Mouse (Mus musculus): ENCODE data around the gene Smg7. TPM values are rescaled to one million over a fixed set of nuclear protein-coding genes. Genes with fewer than 3 reads are reported as not detected.

The Smg7 gene
- polyA plus RNA-seq, 1 experiment from 2014 or later, result 8.8 TPM

DNA sequence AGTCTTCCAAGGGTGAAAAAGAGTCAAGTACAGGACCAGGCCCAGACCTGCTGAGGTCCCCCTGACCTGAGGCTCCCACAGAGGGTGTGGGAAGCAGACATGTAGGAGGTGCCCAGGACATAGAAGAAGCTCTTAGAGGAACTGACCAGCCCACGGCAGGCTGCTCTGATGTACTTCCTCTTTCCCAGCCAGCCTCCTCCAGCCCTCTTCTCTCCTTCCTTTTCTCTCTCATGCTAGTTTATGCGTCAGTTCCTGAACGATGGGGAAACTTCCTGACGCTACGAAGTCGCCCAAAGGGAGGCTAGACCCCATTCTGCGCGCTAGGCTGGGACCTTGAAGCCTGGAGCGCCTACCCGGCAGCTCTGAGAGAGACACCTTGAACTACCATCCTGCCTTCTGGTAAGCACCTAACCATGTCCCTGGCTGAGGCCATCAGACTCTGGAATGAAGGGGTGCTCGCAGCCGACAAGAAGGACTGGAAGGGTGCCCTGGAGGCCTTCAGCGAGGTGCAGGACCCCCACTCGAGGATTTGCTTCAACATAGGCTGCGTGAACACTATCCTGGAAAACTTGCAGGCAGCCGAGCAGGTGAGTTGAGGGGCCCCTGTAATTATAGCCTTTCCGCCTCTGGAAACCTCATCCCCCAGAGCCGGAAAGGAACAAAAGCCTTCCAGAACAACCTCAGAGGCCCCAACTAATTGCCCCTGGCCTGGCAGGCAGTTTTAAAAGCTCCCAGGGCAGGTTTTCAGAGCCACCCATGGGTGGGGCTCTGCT is 94.6 kb downstream of the Smg7 start:
- no peak overlapping the region for H3K9ac ChIP-seq
- 0 out of 2 replicates have a peak overlapping the region, but pooled peaks have one; percentile 11 for H3K4me2 ChIP-seq

DNA sequence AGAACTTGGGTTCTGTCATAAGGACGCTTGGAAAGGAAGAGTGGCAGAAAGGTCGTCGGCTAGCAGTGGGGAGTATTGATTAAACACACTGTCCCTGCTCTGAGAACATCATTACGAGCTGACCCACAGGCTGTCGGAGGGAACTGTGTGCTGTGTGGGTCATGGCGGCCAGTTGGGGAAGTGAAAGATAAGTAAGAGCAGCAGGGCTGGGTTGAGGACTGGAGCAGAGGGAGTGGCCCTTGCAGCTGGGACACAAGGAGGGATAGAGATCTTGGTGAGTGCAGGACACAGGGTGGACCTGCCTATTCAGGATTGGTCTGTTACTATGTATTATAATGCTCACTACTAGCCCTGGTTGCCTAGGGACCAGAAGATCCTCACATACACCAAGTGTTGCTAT is 97.5 kb downstream of the Smg7 start:
- no peaks in the 10 kb centered on the region for H3K9me3 ChIP-seq (replicated peaks)
- 40% methylated on average over 6 of the region's 6 CpGs for WGBS (ENCODE audit: insufficient replicate concordance)
- no peak for ATAC-seq (ENCODE audit: insufficient read depth)
- no peak overlapping the region for H3K4me3 ChIP-seq (replicated peaks)
- no peaks in the 10 kb centered on the region for H3K27me3 ChIP-seq
- H3K4me1 ChIP-seq (replicated peaks), result peaks cover 7% of the 10 kb centered on the region; the same call in 1 of the 2 replicates
- no peak overlapping the region for H3K9ac ChIP-seq
- H3K36me3 ChIP-seq (replicated peaks), result no peaks in the 10 kb centered on the region
- H3K4me2 ChIP-seq, result no peak overlapping the region
- H3K27ac ChIP-seq (replicated peaks), result no peak overlapping the region

More for the DNA sequence above, 94.6 kb downstream of the Smg7 start:
- Histone ChIP-seq H3K36me3 (replicated peaks) (no peaks in the 10 kb centered on the region), H3K4me1 (replicated peaks) (peaks cover 7% of the 10 kb centered on the region; the same call in 1 of the 2 replicates), H3K4me3 (replicated peaks) (peak overlapping the region; percentile 44), H3K9me3 (replicated peaks) (no peaks in the 10 kb centered on the region), H3K27me3 (no peaks in the 10 kb centered on the region), H3K27ac (replicated peaks) (peak overlapping the region; percentile 68)
- ATAC-seq (ENCODE audit: insufficient read depth), result peak; percentile 42; the same call in 1 of the 2 replicates
- 25% methylated on average over 18 of the region's 18 CpGs for WGBS (ENCODE audit: insufficient replicate concordance)

DNA sequence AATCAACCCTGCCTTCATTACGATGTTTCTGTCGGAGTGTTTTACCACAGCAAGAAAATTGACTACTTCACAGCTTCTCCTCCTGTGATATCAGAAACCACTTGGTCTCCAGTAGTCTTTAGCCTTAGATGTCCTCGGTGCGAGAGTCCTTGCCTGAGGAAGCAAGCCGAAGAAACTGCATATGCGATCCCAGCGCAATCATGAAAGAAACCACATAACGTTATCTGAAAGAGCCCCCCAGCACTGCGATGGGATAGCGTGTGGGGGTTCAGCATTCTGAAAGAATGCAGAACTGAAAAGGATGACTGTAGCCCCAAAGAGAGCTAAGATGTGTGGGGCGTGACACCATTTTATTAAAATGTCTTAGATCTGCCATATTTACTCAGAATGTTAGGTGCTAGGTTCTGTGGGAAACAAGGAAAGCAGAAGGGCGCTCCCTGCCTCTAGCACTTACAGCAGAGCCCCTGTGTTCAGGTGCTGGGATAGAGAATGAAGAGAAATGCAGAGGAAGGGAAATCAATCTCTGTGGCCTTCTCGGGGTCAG is 101.7 kb downstream of the Smg7 start:
- H3K27ac ChIP-seq (replicated peaks), result no peak overlapping the region
- no peak overlapping the region for H3K9ac ChIP-seq
- H3K36me3 ChIP-seq (replicated peaks), result no peaks in the 10 kb centered on the region
- H3K4me3 ChIP-seq (replicated peaks), result no peak overlapping the region
- H3K4me2 ChIP-seq, result no peak overlapping the region
- H3K27me3 ChIP-seq, result no peaks in the 10 kb centered on the region
- H3K9me3 ChIP-seq (replicated peaks), result no peaks in the 10 kb centered on the region
- H3K4me1 ChIP-seq (replicated peaks), result peaks cover 25% of the 10 kb centered on the region
- WGBS (ENCODE audit: insufficient replicate concordance), result 62% methylated on average over 13 of the region's 13 CpGs
- ATAC-seq (ENCODE audit: insufficient read depth), result no peak

GRCm38 (mm10) chr1:152799897-152800296 is 102.5 kb downstream of the Smg7 start, which contains the start of gene Ncf2:
TSS of gene Ncf2 (plus strand) at chr1:152800194.
- WGBS (ENCODE audit: insufficient replicate concordance), result 12% methylated on average over 2 of the region's 2 CpGs
- no peak within 1 kb of the TSS for H3K4me3 ChIP-seq (replicated peaks)
- H3K4me1 ChIP-seq (replicated peaks), result peaks cover 29% of the 10 kb centered on the region
- no peaks in the 10 kb centered on the region for H3K9me3 ChIP-seq (replicated peaks)
- no peak for ATAC-seq (ENCODE audit: insufficient read depth)
- H3K27ac ChIP-seq (replicated peaks), result no peak within 1 kb of the TSS
- H3K9ac ChIP-seq, result no peak within 1 kb of the TSS
- H3K36me3 ChIP-seq (replicated peaks), result no peaks in the 10 kb centered on the region
- no peaks in the 10 kb centered on the region for H3K27me3 ChIP-seq
- H3K4me2 ChIP-seq, result no peak within 1 kb of the TSS

DNA sequence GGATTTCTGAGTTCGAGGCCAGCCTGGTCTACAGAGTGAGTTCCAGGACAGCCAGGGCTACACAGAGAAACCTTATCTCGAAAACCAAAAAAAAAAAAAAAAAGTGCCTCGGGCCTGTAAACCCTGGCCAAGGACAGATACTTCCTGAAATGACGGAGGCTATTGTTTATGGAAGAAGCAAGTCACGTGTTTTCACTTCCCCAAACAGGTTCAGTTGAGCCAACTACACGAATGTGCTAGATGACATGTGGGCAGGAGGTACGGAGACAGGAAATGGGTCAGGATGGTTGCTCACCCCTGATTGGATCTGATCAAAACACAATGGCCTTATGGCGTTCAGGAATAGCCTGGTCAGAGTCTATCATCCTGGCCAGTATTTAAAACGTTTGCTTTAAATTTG is 104.3 kb downstream of the Smg7 start:
- Histone ChIP-seq H3K4me2 (no peak overlapping the region), H3K27ac (replicated peaks) (0 out of 2 replicates have a peak overlapping the region, but pooled peaks have one; percentile 6), H3K9me3 (replicated peaks) (no peaks in the 10 kb centered on the region), H3K4me1 (replicated peaks) (peaks cover 27% of the 10 kb centered on the region), H3K27me3 (no peaks in the 10 kb centered on the region), H3K9ac (no peak overlapping the region), H3K36me3 (replicated peaks) (no peaks in the 10 kb centered on the region), H3K4me3 (replicated peaks) (no peak overlapping the region)
- WGBS (ENCODE audit: insufficient replicate concordance), result 17% methylated on average over 9 of the region's 9 CpGs
- peak; percentile 30; the same call in 1 of the 2 replicates for ATAC-seq (ENCODE audit: insufficient read depth)

- Histone ChIP-seq H3K27ac (replicated peaks) (no peak overlapping the region), H3K4me3 (replicated peaks) (no peak overlapping the region), H3K9me3 (replicated peaks) (no peaks in the 10 kb centered on the region), H3K4me1 (replicated peaks) (peaks cover 27% of the 10 kb centered on the region), H3K36me3 (replicated peaks) (no peaks in the 10 kb centered on the region), H3K4me2 (no peak overlapping the region), H3K27me3 (no peaks in the 10 kb centered on the region), H3K9ac (no peak overlapping the region)
- ATAC-seq (ENCODE audit: insufficient read depth), result no peak
- WGBS (ENCODE audit: insufficient replicate concordance), result 65% methylated on average over 8 of the region's 8 CpGs
These were observed 105.7 kb downstream of the Smg7 start for GRCm38 (mm10) chr1:152796683-152797263.

- Histone ChIP-seq H3K9me3 (replicated peaks) (no peaks in the 10 kb centered on the region), H3K27ac (replicated peaks) (no peak overlapping the region), H3K9ac (no peak overlapping the region), H3K4me1 (replicated peaks) (peaks cover 33% of the 10 kb centered on the region), H3K4me2 (no peak overlapping the region), H3K27me3 (no peaks in the 10 kb centered on the region), H3K36me3 (replicated peaks) (no peaks in the 10 kb centered on the region), H3K4me3 (replicated peaks) (no peak overlapping the region)
- ATAC-seq (ENCODE audit: insufficient read depth), result no peak
- WGBS (ENCODE audit: insufficient replicate concordance), result 35% methylated on average over 8 of the region's 8 CpGs
These were observed 106.7 kb downstream of the Smg7 start for GRCm38 (mm10) chr1:152795688-152796255.

GRCm38 (mm10) chr1:152793495-152794130 is 108.8 kb downstream of the Smg7 start:
- Histone ChIP-seq H3K4me1 (replicated peaks) (peaks cover 30% of the 10 kb centered on the region), H3K9ac (no peak overlapping the region), H3K27ac (replicated peaks) (no peak overlapping the region), H3K4me2 (no peak overlapping the region), H3K9me3 (replicated peaks) (no peaks in the 10 kb centered on the region), H3K27me3 (no peaks in the 10 kb centered on the region), H3K4me3 (replicated peaks) (no peak overlapping the region), H3K36me3 (replicated peaks) (no peaks in the 10 kb centered on the region)
- 62% methylated on average over 6 of the region's 6 CpGs for WGBS (ENCODE audit: insufficient replicate concordance)
- no peak for ATAC-seq (ENCODE audit: insufficient read depth)

DNA sequence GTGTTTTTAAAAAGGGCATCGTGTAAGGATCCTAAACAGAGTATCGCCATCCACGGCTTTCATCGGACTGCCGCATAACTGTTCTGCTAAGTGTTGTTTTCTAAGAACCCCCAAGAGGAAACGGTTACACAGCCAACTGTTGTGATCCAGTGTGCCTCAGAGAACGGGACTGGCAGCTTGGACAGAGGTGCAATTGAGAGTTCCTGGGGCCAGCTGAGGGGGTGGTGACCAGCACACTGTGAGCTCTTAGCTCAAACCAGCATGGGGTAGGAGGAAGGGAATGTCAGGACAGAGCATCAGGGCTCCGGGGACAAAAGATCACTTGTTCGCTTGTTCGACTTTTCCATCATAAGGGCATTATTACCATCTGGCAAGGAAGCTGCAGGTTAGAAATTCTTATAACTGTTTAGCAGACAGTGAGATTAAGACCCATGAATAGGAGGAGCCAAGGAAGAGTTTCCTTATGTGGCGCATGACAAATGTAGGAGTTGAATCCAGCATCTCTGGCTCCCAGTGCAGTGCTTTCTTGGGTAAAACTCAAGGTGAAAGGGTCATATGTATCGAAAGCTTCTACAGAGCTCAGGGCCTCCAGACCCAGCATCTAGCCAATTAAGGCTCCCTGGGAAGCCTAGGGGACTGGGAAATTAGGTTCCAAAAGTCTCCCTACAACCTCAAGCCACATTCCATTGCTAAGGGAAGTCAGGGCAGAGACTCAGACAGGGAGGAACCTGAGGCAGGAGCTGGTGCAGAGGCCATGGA is 109.5 kb downstream of the Smg7 start:
- Histone ChIP-seq H3K4me3 (replicated peaks) (no peak overlapping the region), H3K4me1 (replicated peaks) (peaks cover 29% of the 10 kb centered on the region), H3K9ac (no peak overlapping the region), H3K4me2 (no peak overlapping the region), H3K9me3 (replicated peaks) (no peaks in the 10 kb centered on the region), H3K27me3 (no peaks in the 10 kb centered on the region), H3K27ac (replicated peaks) (no peak overlapping the region), H3K36me3 (replicated peaks) (no peaks in the 10 kb centered on the region)
- WGBS (ENCODE audit: insufficient replicate concordance), result 68% methylated on average over 12 of the region's 12 CpGs
- ATAC-seq (ENCODE audit: insufficient read depth), result no peak

GRCm38 (mm10) chr1:152791269-152791668 is 111.2 kb downstream of the Smg7 start:
- H3K4me1 ChIP-seq (replicated peaks), result peaks cover 21% of the 10 kb centered on the region
- H3K36me3 ChIP-seq (replicated peaks), result no peaks in the 10 kb centered on the region
- H3K4me3 ChIP-seq (replicated peaks), result no peak overlapping the region
- H3K4me2 ChIP-seq, result no peak overlapping the region
- ATAC-seq (ENCODE audit: insufficient read depth), result no peak
- H3K9me3 ChIP-seq (replicated peaks), result no peaks in the 10 kb centered on the region
- no peaks in the 10 kb centered on the region for H3K27me3 ChIP-seq
- H3K9ac ChIP-seq, result no peak overlapping the region
- WGBS (ENCODE audit: insufficient replicate concordance), result 48% methylated on average over 4 of the region's 4 CpGs
- no peak overlapping the region for H3K27ac ChIP-seq (replicated peaks)
